ENCODE assay signal across 12 mouse cellular contexts in the genomic region with DNA sequence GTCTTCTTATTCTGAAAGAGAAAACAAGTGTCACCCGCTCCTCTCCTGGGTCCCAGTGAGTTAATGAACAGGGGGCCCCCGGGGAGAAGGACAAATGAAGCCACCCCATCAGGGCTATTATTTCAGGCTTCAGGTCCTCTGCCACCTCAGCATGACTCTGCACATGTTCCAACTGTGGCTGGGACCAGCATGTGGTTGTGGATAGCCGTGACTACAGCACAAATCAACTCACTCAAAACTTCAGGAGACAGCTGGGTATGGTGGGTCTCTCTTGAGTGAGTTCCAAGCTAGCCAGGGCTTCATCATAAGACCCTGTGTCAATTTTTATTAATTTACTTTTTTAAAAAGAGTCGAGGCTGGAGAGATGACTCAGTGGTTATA.
"Had no signal": no experiment of that assay in that cellular context is flagged by ENCODE, and none has a peak within 500 bp of the region (broad histone marks: within the 10 kb centered on the region; RNA-seq: fewer than 3 reads in every experiment).

No protein-coding gene starts in this region.

- H3K4me1 ChIP-seq: midbrain, embryonic 10.5 days had no signal

- H3K4me3 ChIP-seq: kidney, embryonic 15.5 days; left cerebral cortex, adult 2 months; limb, embryonic 15.5 days; midbrain, embryonic 10.5 days; neural tube, embryonic 13.5 days had no signal

- DNase-seq: lung, adult 18-20 months; retina, postnatal 1 day; right cerebral cortex, postnatal 4 days; thymus, postnatal 14 days had no signal

- H3K9ac ChIP-seq: kidney, embryonic 15.5 days; limb, embryonic 15.5 days; liver, embryonic 14.5 days; neural tube, embryonic 13.5 days had no signal

- H3K36me3 ChIP-seq: kidney, embryonic 15.5 days; limb, embryonic 15.5 days; midbrain, embryonic 10.5 days; neural tube, embryonic 13.5 days had no signal

- H3K27me3 ChIP-seq: kidney, embryonic 15.5 days; limb, embryonic 15.5 days; neural tube, embryonic 13.5 days had no signal

- H3K9me3 ChIP-seq: kidney, embryonic 15.5 days; limb, embryonic 15.5 days; midbrain, embryonic 10.5 days; neural tube, embryonic 13.5 days had no signal

- H3K4me2 ChIP-seq: kidney, embryonic 15.5 days; limb, embryonic 15.5 days; neural tube, embryonic 13.5 days had no signal

- H3K27ac ChIP-seq: kidney, embryonic 15.5 days; left cerebral cortex, adult 2 months; limb, embryonic 15.5 days; liver, embryonic 14.5 days; midbrain, embryonic 10.5 days; neural tube, embryonic 13.5 days; stomach, postnatal 0 days had no signal

- ATAC-seq: midbrain, embryonic 16.5 days had no signal
